Mouse (Mus musculus) hindbrain, postnatal 0 days (tissue): ENCODE data around the gene Gm43518. TPM values are rescaled to one million over a fixed set of nuclear protein-coding genes. Genes with fewer than 3 reads are reported as not detected.

ENCODE experiments used
- ATAC-seq: fragments of 200-750 bp; cut with Nextera tagmentation; 2 replicates; pipeline ENCODE4 v1.8.0; 2017; ENCODE audit warnings: mild to moderate bottlenecking, moderate TSS enrichment, moderate library complexity
- DNase-seq: peaks from one replicate; pipeline ENCODE4 v3.0.0-alpha.2; 2015; ENCODE audit warnings: low spot score
- H3K27ac ChIP-seq: fragments of 300-500 bp; sonication (generic); 2 replicates; pipeline ENCODE4 v1.5.1; 2014; ENCODE audit warnings: mild to moderate bottlenecking
- H3K27me3 ChIP-seq: fragments of 300-500 bp; sonication (generic); 2 replicates; pipeline ENCODE4 v1.6.1; 2014; ENCODE audit warnings: low read length, mixed read lengths; ENCODE audit not compliant: insufficient read depth
- H3K36me3 ChIP-seq: fragments of 300-500 bp; sonication (generic); 2 replicates; pipeline ENCODE4 v1.6.1; 2014; ENCODE audit warnings: low read length, mixed read lengths; ENCODE audit not compliant: insufficient read depth
- H3K4me1 ChIP-seq: fragments of 300-500 bp; sonication (generic); 2 replicates; pipeline ENCODE4 v1.6.1; 2014; ENCODE audit warnings: antibody characterized with exemption, low read length, mixed read lengths; ENCODE audit not compliant: insufficient read depth
- H3K4me2 ChIP-seq: fragments of 300-500 bp; sonication (generic); 2 replicates; pipeline ENCODE4 v1.6.1; 2014; ENCODE audit warnings: low read depth, mild to moderate bottlenecking, low read length, moderate library complexity, mixed read lengths
- H3K4me3 ChIP-seq: fragments of 300-500 bp; sonication (generic); 2 replicates; pipeline ENCODE4 v1.5.1; 2014; ENCODE audit warnings: low read length
- H3K9ac ChIP-seq: fragments of 300-500 bp; sonication (generic); replicated peaks from 2 replicates; pipeline ENCODE4 v1.6.1; 2014; ENCODE audit warnings: mild to moderate bottlenecking, low read length, moderate library complexity, mixed read lengths
- H3K9me3 ChIP-seq: fragments of 300-500 bp; sonication (generic); 2 replicates; pipeline ENCODE4 v1.6.1; 2016; ENCODE audit warnings: low read length, mixed read lengths
- CTCF ChIP-seq: IDR thresholded peaks from 2 replicates; pipeline ENCODE4 v1.5.1; 2016; ENCODE audit warnings: antibody characterized with exemption, control low read depth, low read depth
- WGBS: fragments of 180-500 bp; shearing (Covaris S2); extraction: QIAGEN DNeasy Blood & Tissue Kit; methylation state at CpG from one replicate; pipeline ENCODE4 v1.1.7; 2014; 5-methylcytosine and 5-hydroxymethylcytosine counted together
- polyA plus RNA-seq: library from polyadenylated mRNA; unstranded; fragments of >200 nt; fragmentation: Nextera tagmentation; extraction: Ambion mirVana; gene quantifications from 2 replicates; pipeline ENCODE4 v1.2.1, GENCODE M21; 2015
- total RNA-seq: library from RNA; depleted of rRNA; stranded (reverse); fragments of >200 nt; gene quantifications from 2 replicates; pipeline ENCODE4 v1.2.3, GENCODE M21; 2014

The Gm43518 gene
- total and polyA plus RNA-seq, 2 experiments from 2014 or later: 0.37 to 2.2 TPM

DNA sequence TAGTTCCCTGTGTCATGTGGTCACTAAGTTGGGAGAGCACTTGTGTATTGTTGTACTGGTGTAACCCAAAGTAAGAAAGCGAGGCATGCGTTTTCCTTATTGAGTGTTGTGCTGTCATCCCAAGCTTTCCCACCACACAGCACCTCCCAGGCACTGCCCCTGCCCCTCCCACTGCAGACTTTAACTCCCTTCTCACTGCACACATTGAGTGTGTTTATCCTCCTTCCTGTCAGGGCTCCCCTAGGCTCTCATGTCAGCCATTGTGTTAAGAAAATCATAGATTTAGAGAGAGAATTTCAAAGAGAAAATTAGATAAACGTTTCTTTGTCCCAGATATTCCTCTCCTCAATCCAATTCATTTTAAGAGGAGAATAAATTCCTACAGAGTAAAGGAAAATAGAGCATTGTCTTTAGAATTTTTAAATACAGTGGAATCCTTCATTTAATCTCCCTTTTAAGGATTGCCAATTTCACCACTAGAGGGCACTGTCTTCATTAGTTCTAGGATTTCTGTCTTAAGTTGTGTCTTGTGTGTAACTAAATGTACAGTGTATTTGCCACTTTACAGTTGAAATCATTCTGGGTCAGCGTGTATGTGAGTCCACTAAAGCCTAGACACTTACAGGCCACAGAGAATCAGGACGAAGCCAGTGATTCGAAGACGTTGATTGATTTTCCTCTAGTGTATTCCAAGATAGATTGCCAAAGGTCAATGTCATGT is 20.0 kb downstream of the Gm43518 start:
- no peaks in the 10 kb centered on the region for H3K9me3 ChIP-seq
- no peak overlapping the region for H3K4me3 ChIP-seq
- H3K27ac ChIP-seq: no peak overlapping the region
- DNase-seq (peak; percentile 90), ATAC-seq (no peak)
- no peaks in the 10 kb centered on the region for H3K36me3 ChIP-seq
- H3K27me3 ChIP-seq: no peaks in the 10 kb centered on the region
- no peak overlapping the region for H3K4me2 ChIP-seq
- H3K9ac ChIP-seq: no peak overlapping the region
- H3K4me1 ChIP-seq: no peaks in the 10 kb centered on the region
- TF ChIP-seq CTCF: peak; percentile 79
- 50% methylated on average over 7 of the region's 7 CpGs for WGBS

DNA sequence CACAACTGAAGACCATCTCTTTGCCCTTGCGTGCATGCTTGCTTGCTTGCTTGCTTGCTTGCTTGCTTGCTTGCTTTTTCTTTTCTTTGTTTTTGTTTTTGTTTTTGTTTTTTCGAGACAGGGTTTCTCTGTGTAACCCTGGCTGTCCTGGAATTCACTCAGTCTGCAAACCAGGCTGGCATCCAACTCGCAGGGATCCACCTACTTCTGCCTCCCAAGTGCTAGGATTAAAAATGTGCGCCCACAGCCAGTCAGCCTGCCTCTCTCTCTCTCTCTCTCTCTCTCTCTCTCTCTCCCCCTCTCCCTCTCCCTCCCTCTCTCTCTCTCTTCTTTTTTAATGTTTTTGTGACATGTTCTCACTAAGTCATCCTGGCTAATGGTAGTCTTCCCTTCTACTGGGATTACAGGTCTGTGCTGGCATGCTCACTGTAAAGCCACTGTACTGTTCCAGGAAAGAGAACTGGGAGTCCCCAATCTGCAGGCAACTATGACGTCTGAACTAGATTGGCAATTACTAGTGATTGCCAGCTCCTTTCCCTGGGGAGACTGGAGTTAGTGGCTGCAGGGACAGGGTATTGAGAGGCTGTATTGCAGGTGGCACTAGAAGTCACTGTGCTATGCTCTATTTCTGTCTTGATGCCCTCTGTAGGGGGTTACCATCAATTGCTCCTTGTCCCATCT is 25.3 kb downstream of the Gm43518 start:
- no peak for DNase-seq
- H3K4me1 ChIP-seq: no peaks in the 10 kb centered on the region
- WGBS: 46% methylated on average over 5 of the region's 5 CpGs

DNA sequence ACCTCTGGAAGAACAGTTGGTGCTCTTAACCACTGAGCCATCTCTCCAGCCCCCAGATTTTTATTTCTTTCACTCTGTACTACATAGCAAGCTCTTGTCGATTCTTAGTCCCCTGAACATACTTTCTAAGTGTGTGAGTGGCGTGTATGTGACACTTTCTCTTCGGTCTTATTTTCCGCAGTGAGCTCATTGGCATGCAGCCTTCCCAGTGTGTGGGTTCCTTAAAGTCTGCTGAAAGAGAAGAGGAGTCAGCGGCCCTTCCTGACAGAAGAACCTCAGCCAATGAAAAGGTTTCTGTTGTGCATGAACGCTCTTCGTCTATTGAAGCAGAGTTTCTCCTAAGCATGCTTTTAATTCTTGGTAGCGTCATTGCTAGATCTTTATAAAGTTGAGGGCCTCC is 30.0 kb downstream of the Gm43518 start:
- DNase-seq (no peak), ATAC-seq (no peak)
- Histone ChIP-seq H3K4me1 (no peaks in the 10 kb centered on the region), H3K4me2 (no peak overlapping the region), H3K36me3 (no peaks in the 10 kb centered on the region), H3K27ac (no peak overlapping the region), H3K9me3 (no peaks in the 10 kb centered on the region), H3K27me3 (no peaks in the 10 kb centered on the region), H3K9ac (no peak overlapping the region), H3K4me3 (no peak overlapping the region)
- WGBS: 75% methylated on average over 8 of the region's 8 CpGs
- TF ChIP-seq CTCF: no peak

More for the DNA sequence above, 25.3 kb downstream of the Gm43518 start:
- no peak for ATAC-seq
- H3K27ac ChIP-seq: no peak overlapping the region
- H3K4me2 ChIP-seq: no peak overlapping the region
- H3K9me3 ChIP-seq: no peaks in the 10 kb centered on the region
- H3K4me3 ChIP-seq: no peak overlapping the region
- H3K27me3 ChIP-seq: no peaks in the 10 kb centered on the region
- H3K9ac ChIP-seq: no peak overlapping the region
- no peak for TF ChIP-seq CTCF
- no peaks in the 10 kb centered on the region for H3K36me3 ChIP-seq

DNA sequence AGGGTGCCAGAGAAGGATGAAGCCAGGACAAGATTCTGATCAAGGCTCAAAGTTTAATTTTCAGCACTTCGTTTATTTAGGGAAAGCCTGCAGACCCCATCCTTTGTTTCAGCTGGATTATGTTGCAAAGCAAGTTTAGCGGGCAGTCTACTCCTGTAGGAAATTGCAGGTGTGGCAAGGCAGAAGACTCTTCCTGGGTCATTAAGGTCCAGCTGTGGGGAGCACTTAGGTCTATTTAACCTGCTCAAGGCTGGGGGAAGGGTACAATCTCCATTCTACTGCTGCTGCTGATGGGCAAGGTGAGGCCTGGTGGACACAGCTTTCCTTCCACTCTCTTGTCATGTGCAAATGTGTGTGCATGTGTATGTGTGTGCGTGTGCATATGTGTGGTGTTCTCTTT is 31.8 kb downstream of the Gm43518 start:
- Histone ChIP-seq H3K4me2 (no peak overlapping the region), H3K9ac (no peak overlapping the region), H3K4me1 (no peaks in the 10 kb centered on the region), H3K36me3 (no peaks in the 10 kb centered on the region), H3K9me3 (no peaks in the 10 kb centered on the region), H3K27ac (no peak overlapping the region), H3K27me3 (no peaks in the 10 kb centered on the region), H3K4me3 (no peak overlapping the region)
- ATAC-seq (no peak), DNase-seq (no peak)
- 91% methylated on average over 3 of the region's 3 CpGs for WGBS
- TF ChIP-seq CTCF: no peak

DNA sequence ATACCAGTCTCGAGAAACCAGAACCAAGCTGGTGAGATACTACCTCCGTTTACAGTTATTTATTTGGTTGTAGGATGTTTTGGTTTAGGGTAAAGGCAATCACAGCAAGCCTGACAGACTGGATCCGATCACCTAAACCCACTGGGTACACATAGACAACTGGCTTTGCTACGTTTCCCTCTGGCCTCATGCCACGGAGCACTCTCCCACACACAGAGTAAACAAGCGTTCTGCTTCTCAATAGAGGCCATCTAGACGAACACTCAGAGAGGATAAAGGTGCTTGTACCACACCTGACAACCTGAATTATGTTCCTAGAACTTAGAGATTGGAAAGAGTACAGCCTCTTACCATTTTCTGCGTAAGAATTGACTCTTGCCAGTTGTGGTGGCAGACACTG is 32.9 kb downstream of the Gm43518 start:
- H3K27me3 ChIP-seq: no peaks in the 10 kb centered on the region
- WGBS: 73% methylated on average over 8 of the region's 8 CpGs
- H3K9me3 ChIP-seq: no peaks in the 10 kb centered on the region
- ATAC-seq (no peak), DNase-seq (no peak)
- H3K4me2 ChIP-seq: no peak overlapping the region
- no peaks in the 10 kb centered on the region for H3K36me3 ChIP-seq
- no peak overlapping the region for H3K9ac ChIP-seq
- TF ChIP-seq CTCF: no peak
- H3K4me1 ChIP-seq: no peaks in the 10 kb centered on the region
- no peak overlapping the region for H3K27ac ChIP-seq
- H3K4me3 ChIP-seq: no peak overlapping the region

DNA sequence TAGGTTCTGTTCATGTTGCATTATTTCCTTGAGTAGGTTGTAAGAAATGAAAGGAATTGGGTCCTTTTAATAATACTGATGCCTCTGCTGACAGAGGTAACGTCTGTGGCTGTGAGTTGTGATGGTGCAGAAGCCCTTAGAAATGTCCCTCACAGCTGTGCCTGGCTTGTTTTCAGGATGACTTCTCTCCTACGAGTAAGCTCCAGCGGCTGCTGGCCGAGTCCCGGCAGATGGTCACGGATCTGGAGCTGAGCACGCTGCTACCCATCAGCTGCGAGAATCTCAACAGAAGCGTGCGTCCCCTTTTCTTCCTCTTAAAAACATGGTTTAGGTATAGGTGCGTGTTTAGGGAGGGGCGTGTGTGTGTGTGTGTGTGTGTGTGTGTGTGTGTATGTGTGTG is 33.8 kb downstream of the Gm43518 start:
- no peaks in the 10 kb centered on the region for H3K27me3 ChIP-seq

DNA sequence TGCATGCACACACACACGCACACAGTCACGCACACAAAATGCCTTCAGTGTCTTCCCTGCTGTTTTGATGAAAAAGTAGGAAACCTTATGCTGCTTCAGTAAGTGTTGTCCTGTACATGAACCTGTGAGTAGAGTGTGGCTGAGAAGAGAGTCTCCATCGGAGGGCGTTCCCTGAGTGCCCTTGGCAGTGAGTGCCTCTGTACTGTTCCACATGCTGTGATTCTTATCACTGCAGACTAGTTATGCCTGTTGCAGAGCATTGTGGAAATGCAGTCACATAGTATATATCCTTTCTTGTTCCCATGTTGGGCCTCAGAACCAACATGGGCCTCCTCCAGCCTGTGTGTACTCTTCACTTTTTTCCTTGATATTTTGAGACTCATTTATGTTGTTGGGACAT is 37.0 kb downstream of the Gm43518 start:
- no peaks in the 10 kb centered on the region for H3K9me3 ChIP-seq
- no peaks in the 10 kb centered on the region for H3K27me3 ChIP-seq
- H3K36me3 ChIP-seq: no peaks in the 10 kb centered on the region
- 94% methylated on average over 4 of the region's 4 CpGs for WGBS
- H3K4me1 ChIP-seq: no peaks in the 10 kb centered on the region
- ATAC-seq: no peak
- no peak for DNase-seq
- H3K9ac ChIP-seq: no peak overlapping the region
- no peak overlapping the region for H3K4me2 ChIP-seq
- no peak overlapping the region for H3K4me3 ChIP-seq
- no peak for TF ChIP-seq CTCF
- H3K27ac ChIP-seq: no peak overlapping the region

More for the DNA sequence above, 33.8 kb downstream of the Gm43518 start:
- no peak overlapping the region for H3K27ac ChIP-seq
- no peaks in the 10 kb centered on the region for H3K4me1 ChIP-seq
- no peaks in the 10 kb centered on the region for H3K9me3 ChIP-seq
- 70% methylated on average over 12 of the region's 12 CpGs for WGBS
- H3K36me3 ChIP-seq: no peaks in the 10 kb centered on the region
- H3K4me2 ChIP-seq: no peak overlapping the region
- H3K4me3 ChIP-seq: no peak overlapping the region
- no peak for TF ChIP-seq CTCF
- ATAC-seq (no peak), DNase-seq (peak; percentile 43)
- no peak overlapping the region for H3K9ac ChIP-seq
